Mouse (Mus musculus) frontal cortex, postnatal 36 days (tissue): ENCODE results near the gene Hck.

ENCODE experiments used
- DNase-seq, 2 experiments: peaks; one replicate each; pipeline ENCODE4 v3.0.0; 2022; ENCODE audit warnings: low spot score in 2 of 2

The Hck gene

GRCm38 (mm10) chr2:153108313-153109264 is at the start of gene Hck:
Hck (plus strand) TSS chr2:153108468.
- DNase-seq, result peak in 1 of 2 experiments; percentile 16

- DNase-seq, result no peak
Observed at GRCm38 (mm10) chr2:153060216-153060615, 48.1 kb upstream of the Hck start.

- no peak for DNase-seq
Observed at GRCm38 (mm10) chr2:153063394-153063793, 44.9 kb upstream of the Hck start.

- no peak for DNase-seq
Observed at GRCm38 (mm10) chr2:153064190-153064970, 43.9 kb upstream of the Hck start.

- DNase-seq, result no peak
Observed at GRCm38 (mm10) chr2:153065747-153066508, 42.3 kb upstream of the Hck start, which contains the start of gene Ccm2l. Ccm2l (plus strand) TSS chr2:153065955.

GRCm38 (mm10) chr2:153066991-153067390 is 41.3 kb upstream of the Hck start:
- DNase-seq, result no peak

GRCm38 (mm10) chr2:153070762-153071490 is 37.3 kb upstream of the Hck start:
- DNase-seq, result no peak

GRCm38 (mm10) chr2:153071491-153072184 is 36.6 kb upstream of the Hck start:
- DNase-seq, result peak; percentile 61 to 62

GRCm38 (mm10) chr2:153074651-153075050 is 33.6 kb upstream of the Hck start:
- no peak for DNase-seq

GRCm38 (mm10) chr2:153075961-153076360 is 32.3 kb upstream of the Hck start:
- no peak for DNase-seq

- peak; percentile 79 to 83 for DNase-seq
Observed at GRCm38 (mm10) chr2:153080841-153081523, 27.3 kb upstream of the Hck start.

GRCm38 (mm10) chr2:153081866-153082265 is 26.4 kb upstream of the Hck start:
- no peak for DNase-seq

GRCm38 (mm10) chr2:153083275-153083674 is 25.0 kb upstream of the Hck start:
- no peak for DNase-seq

GRCm38 (mm10) chr2:153083824-153084223 is 24.4 kb upstream of the Hck start:
- no peak for DNase-seq

GRCm38 (mm10) chr2:153084261-153084976 is 23.8 kb upstream of the Hck start:
- no peak for DNase-seq

- DNase-seq, result no peak
Observed at GRCm38 (mm10) chr2:153085556-153085955, 22.7 kb upstream of the Hck start.

GRCm38 (mm10) chr2:153086166-153086565 is 22.1 kb upstream of the Hck start:
- no peak for DNase-seq

- DNase-seq, result no peak
Observed at GRCm38 (mm10) chr2:153087091-153087490, 21.2 kb upstream of the Hck start.

GRCm38 (mm10) chr2:153089316-153089715 is 19.0 kb upstream of the Hck start:
- DNase-seq, result no peak
